Mouse (Mus musculus): ENCODE results near the gene Lrrc73.

The Lrrc73 gene

DNA sequence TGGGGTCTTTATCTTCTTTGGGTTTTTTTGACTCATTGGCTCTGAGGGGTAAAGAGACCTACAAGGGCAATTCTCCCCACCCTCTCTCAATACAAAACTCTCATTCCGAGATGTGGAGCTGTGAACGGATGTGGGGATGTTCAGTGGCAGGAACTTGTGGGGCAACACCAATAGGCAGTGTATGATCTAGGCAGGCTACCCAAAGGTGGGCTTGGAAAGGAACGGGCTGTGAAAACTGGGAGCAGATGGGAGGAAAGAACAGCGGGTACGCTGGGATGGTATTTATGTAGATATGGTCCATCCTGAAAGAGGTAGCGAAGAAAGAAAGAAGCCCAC lies 43.7 kb downstream of the Lrrc73 start:
- DNase-seq (ENCODE audit: low spot score) = no peak

DNA sequence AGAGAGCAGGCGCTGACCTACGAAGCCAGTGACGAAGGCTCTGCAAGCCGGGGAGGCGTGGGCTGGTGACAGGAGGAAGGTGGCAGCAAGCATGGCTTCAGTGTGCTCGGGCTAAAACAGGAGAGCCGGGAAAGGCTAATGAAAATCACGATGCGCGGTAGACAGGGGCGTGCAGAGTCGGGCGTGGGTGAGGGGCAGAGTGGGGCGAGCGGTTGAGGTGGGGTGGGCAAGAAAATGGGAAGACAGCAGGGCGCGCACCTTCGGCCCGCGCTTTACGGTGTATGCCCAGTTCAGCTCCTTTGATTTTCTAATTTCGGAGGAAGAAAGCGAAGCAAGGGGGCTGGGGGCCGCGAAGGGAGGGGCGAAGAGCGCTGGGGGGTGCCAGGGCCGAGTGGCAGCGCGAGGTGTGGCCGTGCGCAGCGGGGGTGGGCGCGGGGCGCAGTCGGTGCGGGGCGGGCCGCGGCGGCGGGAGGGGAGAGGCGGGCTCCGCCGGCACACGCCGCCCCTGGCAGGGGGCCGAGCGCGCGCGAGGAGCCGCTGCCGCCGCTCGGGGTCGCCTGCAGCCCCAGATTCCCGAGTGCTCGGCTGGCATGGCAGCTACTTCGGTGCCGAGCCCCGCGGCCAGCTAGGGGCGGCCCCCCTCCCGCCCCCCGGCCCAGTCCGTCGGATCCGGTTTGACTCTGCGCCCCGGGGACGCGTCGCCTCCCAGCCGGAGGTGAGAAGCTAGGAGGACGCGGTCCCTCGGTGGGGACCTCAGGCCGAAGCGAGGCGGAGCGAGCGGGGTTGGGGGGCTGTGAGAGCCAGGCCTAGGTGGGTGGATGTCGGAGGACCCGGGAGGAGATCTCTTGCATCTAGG lies 44.3 kb downstream of the Lrrc73 start, which contains the start of gene Dlk2:
Gene Dlk2 (plus strand): TSS at position 58 of the 856 bp plus-strand sequence.
- DNase-seq (ENCODE audit: low spot score) = no peak

DNA sequence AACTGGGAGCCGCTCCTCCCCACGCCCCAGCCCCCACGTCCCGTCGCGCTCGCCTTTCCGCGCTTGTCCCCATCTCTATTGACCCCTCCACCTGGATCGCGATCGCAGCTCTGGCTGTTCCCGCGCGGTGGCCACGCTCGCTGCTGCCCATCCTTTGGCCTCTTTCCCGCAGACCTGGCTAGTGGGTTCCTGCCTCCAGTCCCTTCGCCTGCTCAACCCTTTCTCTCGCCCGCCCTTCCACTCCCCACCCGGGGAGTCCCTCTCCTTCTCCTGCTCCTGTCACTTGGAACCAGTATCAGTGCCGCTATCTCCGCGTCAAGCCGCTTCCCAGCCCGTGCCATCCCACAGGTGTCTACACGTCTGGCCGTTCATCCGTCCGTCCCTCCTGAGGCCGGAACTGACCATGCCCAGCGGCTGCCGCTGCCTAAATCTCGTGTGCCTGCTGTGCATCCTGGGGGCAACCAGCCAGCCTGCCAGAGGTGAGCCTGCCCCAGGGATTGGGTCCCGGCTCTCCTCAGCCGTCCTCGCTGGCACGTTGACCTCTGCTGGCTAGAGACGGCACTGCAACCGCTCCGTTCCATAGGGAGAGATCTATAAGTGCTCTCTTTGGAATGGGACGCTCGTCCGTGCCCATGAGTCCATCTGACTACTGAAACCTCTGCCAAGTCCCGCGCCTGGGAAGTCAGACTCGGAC lies 45.0 kb downstream of the Lrrc73 start:
- DNase-seq (ENCODE audit: low spot score) = peak; percentile 90

DNA sequence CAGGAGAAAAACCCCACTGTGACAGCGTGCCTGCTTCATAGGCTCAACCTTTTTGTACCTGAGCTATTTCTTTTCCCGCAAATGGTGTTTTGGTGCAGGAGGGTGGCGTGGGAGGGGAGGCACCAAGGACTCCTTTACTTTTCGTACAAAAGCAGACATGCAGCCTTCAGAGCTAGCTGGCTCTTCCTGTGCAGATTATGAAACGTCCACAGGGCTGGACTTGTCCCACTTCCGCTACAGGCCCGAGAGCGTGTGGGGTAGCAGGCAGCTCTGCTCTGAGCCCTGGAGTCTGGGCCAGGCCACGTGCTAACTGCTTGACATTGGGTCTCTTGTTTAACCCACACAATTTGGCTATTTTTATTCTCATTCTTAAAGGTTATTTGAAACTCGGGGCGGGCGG lies 48.6 kb downstream of the Lrrc73 start:
- DNase-seq (ENCODE audit: low spot score) = no peak

DNA sequence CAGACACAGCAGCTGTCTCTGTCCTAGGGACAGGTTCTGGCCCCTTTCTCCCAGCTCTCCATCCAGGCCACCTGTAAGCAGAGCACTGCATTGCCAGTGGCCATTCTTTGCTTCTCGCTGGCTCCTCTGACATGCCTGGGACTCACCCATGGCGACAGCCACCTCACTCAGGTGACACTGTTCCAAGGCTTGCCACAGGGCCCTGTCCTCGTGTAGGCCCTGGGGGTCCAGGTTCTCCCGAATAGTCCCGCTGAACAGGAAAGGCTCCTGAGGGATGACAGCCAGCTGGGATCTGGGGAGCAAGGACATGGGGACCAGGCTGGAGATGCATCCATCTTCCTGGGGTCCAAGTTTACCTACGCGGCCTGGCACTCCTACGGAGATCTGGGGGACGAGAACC lies 50.9 kb downstream of the Lrrc73 start:
- no peak for DNase-seq (ENCODE audit: low spot score)
